In genomic region chr11:120258896-120259689, GRCm38 (mm10) we compare ENCODE assay signal across 11 mouse cellular contexts. TPM values are rescaled to one million over a fixed set of nuclear protein-coding genes. Genes with fewer than 3 reads are reported as not detected.
DNase-seq lines count a peak whose midpoint lies in the region; ATAC-seq lines count a peak whose summit lies in the region.
"Had no signal": no experiment of that assay in that cellular context is flagged by ENCODE, and none has a peak within 500 bp of the region (broad histone marks: within the 10 kb centered on the region; RNA-seq: fewer than 3 reads in every experiment).

No protein-coding gene starts in this region.

- ATAC-seq in forebrain, embryonic 12.5 days (ENCODE audit: low FRiP score), result no peak
- ATAC-seq in forebrain, embryonic 16.5 days, result no peak
- no peak for ATAC-seq in lung, embryonic 16.5 days (ENCODE audit: low read depth)
- ATAC-seq in neural tube, embryonic 11.5 days (ENCODE audit: insufficient read depth, low FRiP score, low TSS enrichment), result no peak

- H3K9me3 ChIP-seq in forebrain, embryonic 12.5 days, result no peaks in the 10 kb centered on the region
- no peaks in the 10 kb centered on the region for H3K9me3 ChIP-seq in forebrain, embryonic 16.5 days (ENCODE audit: control insufficient read depth, low read length)
- H3K9me3 ChIP-seq in lung, embryonic 16.5 days (ENCODE audit: control insufficient read depth, low read length), result no peaks in the 10 kb centered on the region
- no peaks in the 10 kb centered on the region for H3K9me3 ChIP-seq in neural tube, embryonic 11.5 days (ENCODE audit: control insufficient read depth, low read length)
- H3K9me3 ChIP-seq: heart, embryonic 15.5 days; liver, embryonic 13.5 days had no signal

- WGBS in forebrain, embryonic 12.5 days, result 73% methylated on average over 12 of the region's 12 CpGs
- 66% methylated on average over 12 of the region's 12 CpGs for WGBS in forebrain, embryonic 16.5 days
- 60% methylated on average over 10 of the region's 12 CpGs for WGBS in lung, embryonic 16.5 days
- WGBS in neural tube, embryonic 11.5 days, result 59% methylated on average over 12 of the region's 12 CpGs

- peaks cover 28% of the 10 kb centered on the region for H3K36me3 ChIP-seq in forebrain, embryonic 12.5 days (replicated peaks)
- H3K36me3 ChIP-seq in forebrain, embryonic 16.5 days (ENCODE audit: control insufficient read depth, insufficient read depth), result no peaks in the 10 kb centered on the region
- no peaks in the 10 kb centered on the region for H3K36me3 ChIP-seq in lung, embryonic 16.5 days (ENCODE audit: control insufficient read depth, insufficient read depth, low read length)
- H3K36me3 ChIP-seq in neural tube, embryonic 11.5 days (ENCODE audit: control insufficient read depth, insufficient read depth, low read length), result no peaks in the 10 kb centered on the region; the same call in 1 of the 2 replicates
- H3K36me3 ChIP-seq: heart, embryonic 15.5 days; liver, embryonic 13.5 days had no signal

- peak overlapping the region; percentile 16 for H3K27ac ChIP-seq in forebrain, embryonic 12.5 days
- no peak overlapping the region for H3K27ac ChIP-seq in forebrain, embryonic 16.5 days (ENCODE audit: low read length)
- peak overlapping the region; percentile 45 for H3K27ac ChIP-seq in lung, embryonic 16.5 days (ENCODE audit: low read length)
- H3K27ac ChIP-seq in neural tube, embryonic 11.5 days (ENCODE audit: low read depth, low read length), result no peak overlapping the region
- H3K27ac ChIP-seq: heart, embryonic 15.5 days; liver, embryonic 13.5 days had no signal

- peaks cover 99% of the 10 kb centered on the region for H3K4me1 ChIP-seq in forebrain, embryonic 12.5 days
- peaks cover 96% of the 10 kb centered on the region for H3K4me1 ChIP-seq in forebrain, embryonic 16.5 days (replicated peaks; ENCODE audit: control insufficient read depth, insufficient read depth, low read length)
- H3K4me1 ChIP-seq in lung, embryonic 16.5 days (replicated peaks; ENCODE audit: control insufficient read depth, insufficient read depth, low read length), result peaks cover 90% of the 10 kb centered on the region
- peaks cover 54% of the 10 kb centered on the region for H3K4me1 ChIP-seq in neural tube, embryonic 11.5 days (ENCODE audit: control insufficient read depth, insufficient read depth, low read length)

- H3K9ac ChIP-seq in forebrain, embryonic 12.5 days, result no peak overlapping the region
- H3K9ac ChIP-seq in forebrain, embryonic 16.5 days (replicated peaks; ENCODE audit: low read depth, low read length), result no peak overlapping the region
- 0 out of 2 replicates have a peak overlapping the region, but pooled peaks have one; percentile 8 for H3K9ac ChIP-seq in lung, embryonic 16.5 days (ENCODE audit: low read length)
- no peak overlapping the region for H3K9ac ChIP-seq in neural tube, embryonic 11.5 days (ENCODE audit: low read length)
- H3K9ac ChIP-seq: heart, embryonic 15.5 days; liver, embryonic 13.5 days had no signal

- H3K4me3 ChIP-seq in forebrain, embryonic 12.5 days (replicated peaks), result no peak overlapping the region
- no peak overlapping the region for H3K4me3 ChIP-seq in forebrain, embryonic 16.5 days (replicated peaks; ENCODE audit: low read length)
- no peak overlapping the region for H3K4me3 ChIP-seq in lung, embryonic 16.5 days (ENCODE audit: low read length)
- no peak overlapping the region for H3K4me3 ChIP-seq in neural tube, embryonic 11.5 days (ENCODE audit: low read depth, low read length)
- H3K4me3 ChIP-seq: heart, embryonic 15.5 days; liver, embryonic 13.5 days had no signal

- DNase-seq in lung, postnatal 25 days (ENCODE audit: low spot score), result no peak
- peak; percentile 54 for DNase-seq in fibroblast of lung, adult 2 months (ENCODE audit: low read depth)
- peak; percentile 47 for DNase-seq in neural tube, embryonic 11.5 days (ENCODE audit: low spot score)
- DNase-seq in left cerebral cortex, postnatal 25 days (ENCODE audit: low spot score in 2 of 2), result no peak
- DNase-seq in urinary bladder, postnatal 4 days (ENCODE audit: low spot score in 2 of 2), result no peak
- DNase-seq: B cell, adult 2 months; liver, embryonic 13.5 days had no signal

- intact Hi-C loops in left cerebral cortex, postnatal 25 days (cut with DNase I), result no loop called here

- H3K4me2 ChIP-seq in forebrain, embryonic 12.5 days, result no peak overlapping the region
- no peak overlapping the region for H3K4me2 ChIP-seq in forebrain, embryonic 16.5 days (ENCODE audit: low read length)
- H3K4me2 ChIP-seq in lung, embryonic 16.5 days (ENCODE audit: low read depth, low read length), result no peak overlapping the region
- no peak overlapping the region for H3K4me2 ChIP-seq in neural tube, embryonic 11.5 days (ENCODE audit: low read depth)
- H3K4me2 ChIP-seq: heart, embryonic 15.5 days; liver, embryonic 13.5 days had no signal

- no peaks in the 10 kb centered on the region; the same call in 1 of the 2 replicates for H3K27me3 ChIP-seq in forebrain, embryonic 12.5 days
- H3K27me3 ChIP-seq in forebrain, embryonic 16.5 days (replicated peaks; ENCODE audit: control insufficient read depth, insufficient read depth, low read length), result no peaks in the 10 kb centered on the region
- no peaks in the 10 kb centered on the region for H3K27me3 ChIP-seq in lung, embryonic 16.5 days (ENCODE audit: control insufficient read depth, insufficient read depth, low read depth, low read length)
- H3K27me3 ChIP-seq in neural tube, embryonic 11.5 days (ENCODE audit: control insufficient read depth, insufficient read depth, low read length), result no peaks in the 10 kb centered on the region
- H3K27me3 ChIP-seq: heart, embryonic 15.5 days; liver, embryonic 13.5 days had no signal

RNA-seq across cellular contexts. Expression of gene Bahcc1, which starts 26.3 kb away (rescaled TPM):
- polyA plus RNA-seq in forebrain, embryonic 12.5 days (2016; fragmentation: Nextera tagmentation; extraction: Ambion mirVana), result 23.5 and 24.0 TPM in 2 replicates
- 14.5 and 14.8 TPM in 2 replicates for polyA plus RNA-seq in forebrain, embryonic 16.5 days (2015; fragmentation: Nextera tagmentation; extraction: Ambion mirVana)
- 7.0 and 7.5 TPM in 2 replicates for polyA plus RNA-seq in lung, embryonic 16.5 days (2015; fragmentation: Nextera tagmentation; extraction: Ambion mirVana)
- 19.7 and 22.7 TPM in 2 replicates for polyA plus RNA-seq in neural tube, embryonic 11.5 days (2014; fragmentation: Nextera tagmentation; extraction: Ambion mirVana)
- total RNA-seq in left cerebral cortex, postnatal 25 days (2021), result 10 to 100 TPM; 16.3 to 21.9 TPM

Comparison
In these comparisons a context has a peak if more than half of its experiments do, and no peak if none do; other contexts are left out.
1. H3K27ac ChIP-seq: peak in forebrain, embryonic 12.5 days (single experiment) and lung, embryonic 16.5 days (single experiment); none in forebrain, embryonic 16.5 days (single experiment) and neural tube, embryonic 11.5 days (single experiment).
2. DNase-seq: peak in fibroblast of lung, adult 2 months (single experiment) and neural tube, embryonic 11.5 days (single experiment); none in lung, postnatal 25 days (single experiment), left cerebral cortex, postnatal 25 days (0 of 2) and urinary bladder, postnatal 4 days (0 of 2).